Mouse (Mus musculus): ENCODE data around the gene Sycn. TPM values are rescaled to one million over a fixed set of nuclear protein-coding genes. Genes with fewer than 3 reads are reported as not detected.

The Sycn gene
- polyA plus RNA-seq, 1 experiment: not detected

GRCm38 (mm10) chr7:28577826-28578542 is 37.3 kb downstream of the Sycn start:
- H3K27ac ChIP-seq (ENCODE audit: insufficient read depth, low read length): peak overlapping the region; percentile 55
- H3K36me3 ChIP-seq (ENCODE audit: control insufficient read depth, insufficient read depth, low read length, poor library complexity, severe bottlenecking): no peaks in the 10 kb centered on the region
- no peaks in the 10 kb centered on the region for H3K9me3 ChIP-seq (replicated peaks; ENCODE audit: control insufficient read depth, insufficient read depth, low read length, poor library complexity, severe bottlenecking)
- no peak overlapping the region for H3K9ac ChIP-seq (ENCODE audit: low read depth, poor library complexity, severe bottlenecking)
- TF ChIP-seq POLR2A (IDR thresholded peaks at IDR 0.05; ENCODE audit: insufficient read depth, low read length) (no peak), EP300 (IDR thresholded peaks at IDR 0.05; ENCODE audit: insufficient read depth, low read depth, low read length) (peak; percentile 97)
- H3K27me3 ChIP-seq (ENCODE audit: control insufficient read depth, insufficient read depth, low read length, poor library complexity, severe bottlenecking): no peaks in the 10 kb centered on the region
- H3K4me1 ChIP-seq (ENCODE audit: control insufficient read depth, insufficient read depth, low read length): peaks cover 21% of the 10 kb centered on the region
- H3K4me3 ChIP-seq (ENCODE audit: low read depth, low read length): no peak overlapping the region

GRCm38 (mm10) chr7:28578543-28579053 is 37.9 kb downstream of the Sycn start:
- TF ChIP-seq CTCF (IDR thresholded peaks at IDR 0.05; ENCODE audit: low read depth, low read length): no peak
- TF ChIP-seq EP300 (IDR thresholded peaks at IDR 0.05; ENCODE audit: insufficient read depth, low read depth, low read length): peak; percentile 91
- TF ChIP-seq POLR2A (IDR thresholded peaks at IDR 0.05; ENCODE audit: insufficient read depth, low read length): no peak
- no peaks in the 10 kb centered on the region for H3K9me3 ChIP-seq (replicated peaks; ENCODE audit: control insufficient read depth, insufficient read depth, low read length, poor library complexity, severe bottlenecking)
- no peak overlapping the region for H3K4me3 ChIP-seq (ENCODE audit: low read depth, low read length)
- H3K27me3 ChIP-seq (ENCODE audit: control insufficient read depth, insufficient read depth, low read length, poor library complexity, severe bottlenecking): no peaks in the 10 kb centered on the region
- H3K4me1 ChIP-seq (ENCODE audit: control insufficient read depth, insufficient read depth, low read length): peaks cover 21% of the 10 kb centered on the region
- H3K36me3 ChIP-seq (ENCODE audit: control insufficient read depth, insufficient read depth, low read length, poor library complexity, severe bottlenecking): no peaks in the 10 kb centered on the region
- peak overlapping the region; percentile 55 for H3K27ac ChIP-seq (ENCODE audit: insufficient read depth, low read length)
- H3K9ac ChIP-seq (ENCODE audit: low read depth, poor library complexity, severe bottlenecking): no peak overlapping the region

- Histone ChIP-seq H3K4me3 (ENCODE audit: low read depth, low read length) (no peak overlapping the region), H3K9me3 (replicated peaks; ENCODE audit: control insufficient read depth, insufficient read depth, low read length, poor library complexity, severe bottlenecking) (no peaks in the 10 kb centered on the region), H3K36me3 (ENCODE audit: control insufficient read depth, insufficient read depth, low read length, poor library complexity, severe bottlenecking) (no peaks in the 10 kb centered on the region), H3K27ac (ENCODE audit: insufficient read depth, low read length) (no peak overlapping the region), H3K9ac (ENCODE audit: low read depth, poor library complexity, severe bottlenecking) (no peak overlapping the region), H3K27me3 (ENCODE audit: control insufficient read depth, insufficient read depth, low read length, poor library complexity, severe bottlenecking) (no peaks in the 10 kb centered on the region), H3K4me1 (ENCODE audit: control insufficient read depth, insufficient read depth, low read length) (peaks cover 25% of the 10 kb centered on the region)
- peak; percentile 62; the same call in 1 of the 2 replicates for TF ChIP-seq EP300 (IDR thresholded peaks at IDR 0.05; ENCODE audit: insufficient read depth, low read depth, low read length)
- TF ChIP-seq CTCF (IDR thresholded peaks at IDR 0.05; ENCODE audit: low read depth, low read length): no peak
- no peak for TF ChIP-seq POLR2A (IDR thresholded peaks at IDR 0.05; ENCODE audit: insufficient read depth, low read length)
Observed at GRCm38 (mm10) chr7:28579826-28580225, 39.1 kb downstream of the Sycn start.

- H3K27ac ChIP-seq (ENCODE audit: insufficient read depth, low read length): no peak overlapping the region
- H3K36me3 ChIP-seq (ENCODE audit: control insufficient read depth, insufficient read depth, low read length, poor library complexity, severe bottlenecking): no peaks in the 10 kb centered on the region
- no peaks in the 10 kb centered on the region for H3K9me3 ChIP-seq (replicated peaks; ENCODE audit: control insufficient read depth, insufficient read depth, low read length, poor library complexity, severe bottlenecking)
- peaks cover 25% of the 10 kb centered on the region for H3K4me1 ChIP-seq (ENCODE audit: control insufficient read depth, insufficient read depth, low read length)
- no peak overlapping the region for H3K4me3 ChIP-seq (ENCODE audit: low read depth, low read length)
- TF ChIP-seq EP300 (IDR thresholded peaks at IDR 0.05; ENCODE audit: insufficient read depth, low read depth, low read length) (no peak), CTCF (IDR thresholded peaks at IDR 0.05; ENCODE audit: low read depth, low read length) (no peak), POLR2A (IDR thresholded peaks at IDR 0.05; ENCODE audit: insufficient read depth, low read length) (no peak)
- no peak overlapping the region for H3K9ac ChIP-seq (ENCODE audit: low read depth, poor library complexity, severe bottlenecking)
- no peaks in the 10 kb centered on the region for H3K27me3 ChIP-seq (ENCODE audit: control insufficient read depth, insufficient read depth, low read length, poor library complexity, severe bottlenecking)
Observed at GRCm38 (mm10) chr7:28581721-28582120, 41.0 kb downstream of the Sycn start.

GRCm38 (mm10) chr7:28582841-28583240 is 42.2 kb downstream of the Sycn start:
- no peak overlapping the region for H3K27ac ChIP-seq (ENCODE audit: insufficient read depth, low read length)
- TF ChIP-seq EP300 (IDR thresholded peaks at IDR 0.05; ENCODE audit: insufficient read depth, low read depth, low read length): no peak
- H3K4me1 ChIP-seq (ENCODE audit: control insufficient read depth, insufficient read depth, low read length): peaks cover 27% of the 10 kb centered on the region
- H3K9me3 ChIP-seq (replicated peaks; ENCODE audit: control insufficient read depth, insufficient read depth, low read length, poor library complexity, severe bottlenecking): no peaks in the 10 kb centered on the region
- H3K36me3 ChIP-seq (ENCODE audit: control insufficient read depth, insufficient read depth, low read length, poor library complexity, severe bottlenecking): no peaks in the 10 kb centered on the region
- no peak overlapping the region for H3K9ac ChIP-seq (ENCODE audit: low read depth, poor library complexity, severe bottlenecking)
- no peaks in the 10 kb centered on the region for H3K27me3 ChIP-seq (ENCODE audit: control insufficient read depth, insufficient read depth, low read length, poor library complexity, severe bottlenecking)
- no peak overlapping the region for H3K4me3 ChIP-seq (ENCODE audit: low read depth, low read length)

- Histone ChIP-seq H3K27ac (ENCODE audit: insufficient read depth, low read length) (no peak overlapping the region), H3K27me3 (ENCODE audit: control insufficient read depth, insufficient read depth, low read length, poor library complexity, severe bottlenecking) (no peaks in the 10 kb centered on the region), H3K4me3 (ENCODE audit: low read depth, low read length) (no peak overlapping the region), H3K4me1 (ENCODE audit: control insufficient read depth, insufficient read depth, low read length) (peaks cover 28% of the 10 kb centered on the region), H3K9ac (ENCODE audit: low read depth, poor library complexity, severe bottlenecking) (no peak overlapping the region), H3K36me3 (ENCODE audit: control insufficient read depth, insufficient read depth, low read length, poor library complexity, severe bottlenecking) (no peaks in the 10 kb centered on the region), H3K9me3 (replicated peaks; ENCODE audit: control insufficient read depth, insufficient read depth, low read length, poor library complexity, severe bottlenecking) (no peaks in the 10 kb centered on the region)
- TF ChIP-seq POLR2A (IDR thresholded peaks at IDR 0.05; ENCODE audit: insufficient read depth, low read length) (no peak), EP300 (IDR thresholded peaks at IDR 0.05; ENCODE audit: insufficient read depth, low read depth, low read length) (no peak), CTCF (IDR thresholded peaks at IDR 0.05; ENCODE audit: low read depth, low read length) (no peak)
Observed at GRCm38 (mm10) chr7:28583570-28584344, 43.1 kb downstream of the Sycn start.

Measured in ES-Bruce4 (cell line).